Mouse (Mus musculus) olfactory bulb, adult 2 months (tissue): ENCODE data around the gene Gm11172. TPM values are rescaled to one million over a fixed set of nuclear protein-coding genes. Genes with fewer than 3 reads are reported as not detected.

Source experiments
- H3K27ac ChIP-seq: fragments of 200-500 bp; 2 replicates; pipeline ENCODE4 v1.5.1; 2012; ENCODE audit warnings: low read depth, low read length; ENCODE audit not compliant: insufficient read depth
- H3K4me1 ChIP-seq: fragments of 200-500 bp; 2 replicates; pipeline ENCODE4 v1.6.1; 2012; ENCODE audit warnings: low read length; ENCODE audit not compliant: control insufficient read depth, insufficient read depth
- H3K4me3 ChIP-seq: fragments of 200-500 bp; 2 replicates; pipeline ENCODE4 v1.5.1; 2012; ENCODE audit warnings: mild to moderate bottlenecking, low read depth, low read length, moderate library complexity; ENCODE audit not compliant: insufficient read depth
- CTCF ChIP-seq: fragments of 200-500 bp; IDR thresholded peaks from 2 replicates; pipeline ENCODE4 v1.5.1; 2012; ENCODE audit warnings: low read depth, mild to moderate bottlenecking, low read length, moderate library complexity; ENCODE audit not compliant: insufficient read depth
- POLR2A ChIP-seq: fragments of 200-500 bp; IDR thresholded peaks from 2 replicates; pipeline ENCODE4 v1.6.1; 2012; ENCODE audit warnings: mild to moderate bottlenecking, low read depth, low read length, moderate library complexity; ENCODE audit not compliant: insufficient read depth
- WGBS: fragments of 180-500 bp; shearing (Covaris S2); methylation state at CpG from one replicate; pipeline ENCODE4 v1.1.7; 2018; 5-methylcytosine and 5-hydroxymethylcytosine counted together
- polyA plus RNA-seq: library from polyadenylated mRNA; stranded (reverse); fragments of >200 nt; gene quantifications from 2 replicates; pipeline ENCODE4 v1.2.4, GENCODE M21; 2012; ENCODE audit warnings: low replicate concordance; ENCODE audit not compliant: missing spikeins, insufficient read depth, insufficient read length

The Gm11172 gene
- polyA plus RNA-seq: not detected in 2 replicates

- no peak within 1 kb of the TSS for H3K27ac ChIP-seq
- no peak for TF ChIP-seq POLR2A
- TF ChIP-seq CTCF: no peak
- no peaks in the 10 kb centered on the region for H3K4me1 ChIP-seq
- 89% methylated on average over 2 of the region's 2 CpGs for WGBS
- no peak within 1 kb of the TSS for H3K4me3 ChIP-seq
These were observed at the start of gene Gm11172 for GRCm38 (mm10) chr16:10812865-10813371. Gm11172 (plus strand) TSS chr16:10812915.

- WGBS: 76% methylated on average over 6 of the region's 6 CpGs
- Histone ChIP-seq H3K4me1 (peaks cover 5% of the 10 kb centered on the region; the same call in 1 of the 2 replicates), H3K4me3 (no peak overlapping the region), H3K27ac (no peak overlapping the region)
- TF ChIP-seq POLR2A (no peak), CTCF (no peak)
These were observed 49.0 kb upstream of the Gm11172 start for GRCm38 (mm10) chr16:10763540-10764264.

DNA sequence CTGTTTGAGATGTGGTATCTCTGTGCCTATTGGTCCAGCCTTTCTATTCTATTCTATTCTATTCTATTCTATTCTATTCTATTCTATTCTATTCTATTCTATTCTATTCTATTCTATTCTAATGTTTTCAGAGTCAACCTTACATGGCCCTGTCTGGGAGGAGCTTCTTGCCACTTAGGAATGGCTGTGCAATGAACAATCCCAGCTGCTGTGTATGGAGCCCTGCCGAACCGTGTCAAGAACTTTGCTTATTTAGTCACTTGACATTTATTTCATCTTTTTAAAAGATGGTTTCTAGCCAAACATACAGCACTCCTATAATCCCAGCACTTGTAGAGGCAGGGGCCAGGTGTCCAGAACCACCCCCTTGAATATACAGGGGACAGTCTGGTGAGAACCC lies 48.4 kb upstream of the Gm11172 start:
- Histone ChIP-seq H3K4me3 (no peak overlapping the region), H3K27ac (no peak overlapping the region), H3K4me1 (peaks cover 5% of the 10 kb centered on the region; the same call in 1 of the 2 replicates)
- 63% methylated on average over 2 of the region's 2 CpGs for WGBS
- TF ChIP-seq CTCF (no peak), POLR2A (no peak)

DNA sequence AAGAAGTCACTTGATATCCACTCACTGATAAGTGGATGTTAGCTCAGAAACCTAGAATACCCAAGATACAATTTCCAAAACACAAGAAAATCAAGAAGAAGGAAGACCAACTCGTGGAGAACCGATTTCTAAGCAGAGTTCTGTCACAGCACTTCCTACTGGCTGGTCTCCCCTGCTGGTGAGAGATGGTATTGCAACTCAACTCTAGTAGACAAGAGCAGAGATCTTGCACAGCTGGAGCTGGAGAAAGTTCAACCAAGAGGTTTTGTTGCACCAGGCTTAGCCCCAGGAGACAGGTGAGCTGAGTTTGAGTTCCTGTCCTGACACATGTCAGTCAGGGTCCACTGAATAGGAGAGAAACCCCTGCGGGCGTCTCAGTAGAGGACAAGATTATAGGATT lies 45.6 kb upstream of the Gm11172 start:
- no peak overlapping the region for H3K4me3 ChIP-seq
- peaks cover 7% of the 10 kb centered on the region for H3K4me1 ChIP-seq
- no peak for TF ChIP-seq POLR2A
- TF ChIP-seq CTCF: no peak
- H3K27ac ChIP-seq: no peak overlapping the region
- WGBS: 31% methylated on average over 4 of the region's 4 CpGs

GRCm38 (mm10) chr16:10768821-10769220 lies 43.9 kb upstream of the Gm11172 start:
- no peak overlapping the region for H3K4me3 ChIP-seq
- peaks cover 7% of the 10 kb centered on the region for H3K4me1 ChIP-seq
- TF ChIP-seq CTCF (no peak), POLR2A (no peak)
- no peak overlapping the region for H3K27ac ChIP-seq
- 76% methylated on average over 9 of the region's 9 CpGs for WGBS

DNA sequence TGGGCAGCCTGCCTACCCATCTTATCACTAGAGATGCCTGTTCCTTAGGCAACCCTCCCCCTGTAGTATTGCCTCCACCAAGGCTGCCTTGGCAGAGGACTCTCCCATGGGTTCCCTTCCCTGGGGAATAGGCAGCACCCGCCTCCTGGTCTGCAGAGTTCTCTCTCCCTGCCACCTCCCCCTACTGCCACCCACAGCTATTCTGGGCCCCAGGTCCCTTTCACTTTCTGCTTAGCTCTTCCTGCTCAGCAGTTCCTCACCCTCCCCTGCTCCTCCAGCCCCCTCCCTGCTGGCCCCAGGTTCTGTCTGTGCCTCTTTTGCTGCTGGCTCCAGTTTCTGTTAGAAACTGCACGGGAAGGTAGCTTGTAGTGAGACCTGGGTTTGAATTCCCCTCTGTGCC lies 43.1 kb upstream of the Gm11172 start:
- H3K4me1 ChIP-seq: peaks cover 7% of the 10 kb centered on the region
- no peak overlapping the region for H3K4me3 ChIP-seq
- TF ChIP-seq POLR2A (no peak), CTCF (no peak)
- no peak overlapping the region for H3K27ac ChIP-seq
- WGBS: 49% methylated on average over 2 of the region's 2 CpGs

DNA sequence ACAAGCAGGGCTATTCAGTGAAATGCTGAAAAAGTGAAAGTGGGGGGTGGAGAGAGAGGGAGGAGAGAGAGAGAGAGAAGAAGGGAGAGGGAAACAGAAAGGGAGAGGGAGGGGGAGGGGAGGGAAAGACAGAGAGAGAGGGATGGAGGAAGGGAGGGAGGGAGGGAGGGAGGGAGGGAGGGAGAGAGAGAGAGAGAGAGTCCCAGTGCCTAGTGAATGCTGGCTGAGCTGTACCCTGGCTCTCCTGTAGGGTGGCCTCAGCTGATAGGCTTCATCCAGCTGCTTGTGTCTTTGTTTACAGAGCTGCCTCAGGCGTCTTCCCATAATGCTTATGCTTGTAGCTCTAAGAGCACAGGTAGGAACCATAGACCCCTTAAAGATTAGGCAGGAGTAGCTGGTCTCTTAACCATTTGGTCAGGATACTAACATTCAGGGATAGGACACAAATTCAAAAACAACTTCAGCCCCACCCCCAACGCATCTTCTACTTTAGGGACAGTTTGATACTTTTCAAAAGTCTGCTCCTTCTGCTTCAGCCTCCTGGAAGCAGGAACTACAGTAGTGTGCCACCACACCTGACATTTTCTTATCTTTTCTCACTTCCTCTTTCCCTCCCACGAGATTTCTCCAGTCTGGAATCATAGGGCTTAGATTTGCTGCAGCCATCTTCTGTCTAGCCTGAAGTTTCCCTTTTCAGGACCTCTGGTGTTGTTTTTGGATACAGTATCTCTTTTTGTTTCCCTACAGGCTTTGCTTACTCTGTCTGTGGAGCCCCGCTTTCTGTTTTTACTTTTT lies 42.0 kb upstream of the Gm11172 start:
- 60% methylated on average over 4 of the region's 4 CpGs for WGBS
- no peak overlapping the region for H3K27ac ChIP-seq
- peaks cover 7% of the 10 kb centered on the region for H3K4me1 ChIP-seq
- no peak overlapping the region for H3K4me3 ChIP-seq
- no peak for TF ChIP-seq POLR2A
- TF ChIP-seq CTCF: no peak

GRCm38 (mm10) chr16:10771769-10772510 lies 40.8 kb upstream of the Gm11172 start:
- Histone ChIP-seq H3K27ac (no peak overlapping the region), H3K4me1 (peaks cover 7% of the 10 kb centered on the region)

DNA sequence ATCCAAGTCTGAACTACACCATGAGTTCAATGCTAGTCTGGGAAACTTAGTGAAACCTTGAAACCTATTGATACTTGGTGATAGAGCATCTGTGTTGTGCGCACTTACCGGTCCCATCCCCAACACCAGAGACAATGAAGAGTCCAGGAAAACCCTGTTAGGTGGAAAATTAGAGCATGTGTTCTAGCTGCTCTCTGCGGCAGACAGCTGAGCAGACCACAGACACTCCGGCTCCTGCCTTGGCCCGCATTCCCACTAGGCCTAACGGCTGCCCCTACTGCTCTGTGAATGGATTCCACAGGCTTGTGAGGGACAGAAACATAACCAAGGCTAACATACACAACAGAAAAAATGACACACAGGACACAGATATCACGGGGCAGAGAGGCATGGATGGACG lies 39.2 kb upstream of the Gm11172 start:
- WGBS: 93% methylated on average over 8 of the region's 8 CpGs
- TF ChIP-seq POLR2A (no peak), CTCF (no peak)
- Histone ChIP-seq H3K27ac (no peak overlapping the region), H3K4me1 (peaks cover 7% of the 10 kb centered on the region), H3K4me3 (no peak overlapping the region)

More at GRCm38 (mm10) chr16:10771769-10772510, 40.8 kb upstream of the Gm11172 start:
- TF ChIP-seq CTCF (no peak), POLR2A (no peak)
- no peak overlapping the region for H3K4me3 ChIP-seq
- 87% methylated on average over 19 of the region's 19 CpGs for WGBS
